Comparison of ENCODE assay signal across 8 mouse cellular contexts in genomic region chr15:101973414-101974077, GRCm38 (mm10). TPM values are rescaled to one million over a fixed set of nuclear protein-coding genes. Genes with fewer than 3 reads are reported as not detected.
DNase-seq lines count a peak whose midpoint lies in the region; ATAC-seq and TF ChIP-seq lines count a peak whose summit lies in the region.

No protein-coding gene starts in this region.

- DNase-seq in liver, result peak; percentile 93
- peak; percentile 99 for DNase-seq in embryo, embryonic 10.5 days (ENCODE audit: low spot score)
- DNase-seq in gastrocnemius, postnatal 25 days, result peak; percentile 82
- DNase-seq in kidney, adult 18-20 months, result peak; percentile 98
- peak; percentile 99 for DNase-seq in limb, embryonic 11.5 days (ENCODE audit: low spot score)
- peak; percentile 95 for DNase-seq in midbrain, postnatal 0 days (ENCODE audit: low spot score)
- DNase-seq in spleen, postnatal 10 days (ENCODE audit: low spot score in 2 of 2), result peak; percentile 89 to 93

- no peak overlapping the region for H3K9ac ChIP-seq in liver, embryonic 12.5 days
- no peak overlapping the region for H3K9ac ChIP-seq in limb, embryonic 11.5 days (ENCODE audit: low read length)
- H3K9ac ChIP-seq in midbrain, postnatal 0 days (replicated peaks; ENCODE audit: low read length, poor library complexity, severe bottlenecking), result no peak overlapping the region

- no peak; the same call in 1 of the 2 replicates for ATAC-seq in liver, embryonic 12.5 days
- ATAC-seq in limb, embryonic 11.5 days (ENCODE audit: insufficient number of reproducible peaks, low FRiP score, low TSS enrichment, low read depth), result no peak
- peak; percentile 67 for ATAC-seq in midbrain, postnatal 0 days (ENCODE audit: low FRiP score)

- H3K4me3 ChIP-seq in liver, embryonic 12.5 days, result no peak overlapping the region
- no peak overlapping the region for H3K4me3 ChIP-seq in limb, embryonic 11.5 days (ENCODE audit: low read depth, low read length)
- no peak overlapping the region for H3K4me3 ChIP-seq in midbrain, postnatal 0 days (ENCODE audit: low read depth, low read length)

- no peaks in the 10 kb centered on the region for H3K36me3 ChIP-seq in liver, embryonic 12.5 days
- H3K36me3 ChIP-seq in limb, embryonic 11.5 days (ENCODE audit: control insufficient read depth, insufficient read depth, low read length), result no peaks in the 10 kb centered on the region
- no peaks in the 10 kb centered on the region for H3K36me3 ChIP-seq in midbrain, postnatal 0 days (ENCODE audit: insufficient read depth, low read length)

- no peak overlapping the region for H3K4me2 ChIP-seq in liver, embryonic 12.5 days
- H3K4me2 ChIP-seq in limb, embryonic 11.5 days (ENCODE audit: low read depth, severe bottlenecking), result no peak overlapping the region
- no peak overlapping the region for H3K4me2 ChIP-seq in midbrain, postnatal 0 days (ENCODE audit: low read depth, low read length, poor library complexity, severe bottlenecking)

- peak; percentile 100 for TF ChIP-seq CTCF in midbrain, postnatal 0 days (IDR thresholded peaks at IDR 0.05)

- H3K27me3 ChIP-seq in liver, embryonic 12.5 days (replicated peaks), result peaks cover 34% of the 10 kb centered on the region
- no peaks in the 10 kb centered on the region for H3K27me3 ChIP-seq in limb, embryonic 11.5 days (ENCODE audit: control insufficient read depth, insufficient read depth, low read length)
- no peaks in the 10 kb centered on the region for H3K27me3 ChIP-seq in midbrain, postnatal 0 days (ENCODE audit: insufficient read depth, low read length)

- WGBS in liver, embryonic 12.5 days (ENCODE audit: insufficient replicate concordance), result 12% methylated on average over 15 of the region's 15 CpGs
- 14% methylated on average over 15 of the region's 15 CpGs for WGBS in limb, embryonic 11.5 days
- WGBS in midbrain, postnatal 0 days, result 12% methylated on average over 15 of the region's 15 CpGs

- no peak overlapping the region for H3K27ac ChIP-seq in liver, embryonic 12.5 days
- H3K27ac ChIP-seq in limb, embryonic 11.5 days (replicated peaks; ENCODE audit: low read depth, low read length), result no peak overlapping the region
- no peak overlapping the region for H3K27ac ChIP-seq in midbrain, postnatal 0 days (ENCODE audit: low read depth, low read length)

- H3K9me3 ChIP-seq in liver, embryonic 12.5 days (replicated peaks), result no peaks in the 10 kb centered on the region
- no peaks in the 10 kb centered on the region for H3K9me3 ChIP-seq in limb, embryonic 11.5 days (ENCODE audit: control insufficient read depth, low read length)
- no peaks in the 10 kb centered on the region for H3K9me3 ChIP-seq in midbrain, postnatal 0 days (ENCODE audit: low read length)

- H3K4me1 ChIP-seq in liver, embryonic 12.5 days, result peaks cover 48% of the 10 kb centered on the region
- peaks cover 25% of the 10 kb centered on the region for H3K4me1 ChIP-seq in limb, embryonic 11.5 days (ENCODE audit: control insufficient read depth, insufficient read depth, low read length)
- peaks cover 9% of the 10 kb centered on the region; the same call in 1 of the 2 replicates for H3K4me1 ChIP-seq in midbrain, postnatal 0 days (ENCODE audit: insufficient read depth, low read length)

RNA-seq across cellular contexts. Expression of gene Krt78, which starts 19.5 kb away (rescaled TPM):
- not detected in 2 replicates for polyA plus RNA-seq in liver, embryonic 12.5 days (2016; fragmentation: Nextera tagmentation; extraction: Ambion mirVana)
- not detected for total RNA-seq in gastrocnemius, postnatal 25 days (2021)
- polyA plus RNA-seq in limb, embryonic 11.5 days (2014; fragmentation: Nextera tagmentation; extraction: Ambion mirVana), result not detected in 2 replicates
- 0.49 TPM in 1 of 2 replicates, not detected in the other for total RNA-seq in midbrain, postnatal 0 days (2014; rRNA removed)
- not detected in 2 replicates for polyA plus RNA-seq in midbrain, postnatal 0 days (2015; fragmentation: Nextera tagmentation; extraction: Ambion mirVana)

RNA-seq across cellular contexts. Expression of gene Krt8, which starts 30.7 kb away (rescaled TPM):
- 71.9 and 75.3 TPM in 2 replicates for polyA plus RNA-seq in liver, embryonic 12.5 days (2016; fragmentation: Nextera tagmentation; extraction: Ambion mirVana)
- total RNA-seq in gastrocnemius, postnatal 25 days (2021), result under 1 TPM; 0.13 to 0.19 TPM
- 21.3 and 22.7 TPM in 2 replicates for polyA plus RNA-seq in limb, embryonic 11.5 days (2014; fragmentation: Nextera tagmentation; extraction: Ambion mirVana)
- total RNA-seq in midbrain, postnatal 0 days (2014; rRNA removed), result 0.61 and 1.6 TPM in 2 replicates
- polyA plus RNA-seq in midbrain, postnatal 0 days (2015; fragmentation: Nextera tagmentation; extraction: Ambion mirVana), result 0.60 and 0.63 TPM in 2 replicates

RNA-seq across cellular contexts. Expression of gene Krt79, which starts 33.4 kb away (rescaled TPM):
- not detected in 2 replicates for polyA plus RNA-seq in liver, embryonic 12.5 days (2016; fragmentation: Nextera tagmentation; extraction: Ambion mirVana)
- under 1 TPM in 1 of 2 experiments, not detected in 1; 0.13 TPM for total RNA-seq in gastrocnemius, postnatal 25 days (2021)
- not detected in 2 replicates for polyA plus RNA-seq in limb, embryonic 11.5 days (2014; fragmentation: Nextera tagmentation; extraction: Ambion mirVana)
- 2.3 TPM in 1 of 2 replicates, not detected in the other for total RNA-seq in midbrain, postnatal 0 days (2014; rRNA removed)
- polyA plus RNA-seq in midbrain, postnatal 0 days (2015; fragmentation: Nextera tagmentation; extraction: Ambion mirVana), result 0.15 and 0.28 TPM in 2 replicates

RNA-seq across cellular contexts. Expression of gene Krt4, which starts 49.0 kb away (rescaled TPM):
- not detected in 2 replicates for polyA plus RNA-seq in liver, embryonic 12.5 days (2016; fragmentation: Nextera tagmentation; extraction: Ambion mirVana)
- total RNA-seq in gastrocnemius, postnatal 25 days (2021), result not detected
- polyA plus RNA-seq in limb, embryonic 11.5 days (2014; fragmentation: Nextera tagmentation; extraction: Ambion mirVana), result not detected in 2 replicates
- 0.38 TPM in 1 of 2 replicates, not detected in the other for total RNA-seq in midbrain, postnatal 0 days (2014; rRNA removed)
- not detected in 2 replicates for polyA plus RNA-seq in midbrain, postnatal 0 days (2015; fragmentation: Nextera tagmentation; extraction: Ambion mirVana)

RNA-seq across cellular contexts. Expression of gene Krt18, which starts 54.4 kb away (rescaled TPM):
- 72.7 and 77.6 TPM in 2 replicates for polyA plus RNA-seq in liver, embryonic 12.5 days (2016; fragmentation: Nextera tagmentation; extraction: Ambion mirVana)
- under 1 TPM; 0.18 to 0.29 TPM for total RNA-seq in gastrocnemius, postnatal 25 days (2021)
- 26.8 and 30.1 TPM in 2 replicates for polyA plus RNA-seq in limb, embryonic 11.5 days (2014; fragmentation: Nextera tagmentation; extraction: Ambion mirVana)
- 0.99 and 1.7 TPM in 2 replicates for total RNA-seq in midbrain, postnatal 0 days (2014; rRNA removed)
- polyA plus RNA-seq in midbrain, postnatal 0 days (2015; fragmentation: Nextera tagmentation; extraction: Ambion mirVana), result 1.8 and 2.1 TPM in 2 replicates

Comparison
In these comparisons a context has a peak if more than half of its experiments do, and no peak if none do; other contexts are left out.
1. RNA of gene Krt8, which starts 30.7 kb away (polyA plus RNA-seq): 71.9 to 75.3 TPM in liver, embryonic 12.5 days and 21.3 to 22.7 TPM in limb, embryonic 11.5 days; 0.60 to 0.63 TPM in midbrain, postnatal 0 days; every median in the first group is over 10 times any median in the second.
2. Peak in every context shown above with its lines, with median percentiles within 50 percentile points of each other: DNase-seq.